Mouse (Mus musculus) stomach, postnatal 0 days (tissue): ENCODE data around the gene Cdc42se1. TPM values are rescaled to one million over a fixed set of nuclear protein-coding genes. Genes with fewer than 3 reads are reported as not detected.

Source experiments
- ATAC-seq: fragments of 200-750 bp; cut with Nextera tagmentation; 2 replicates; pipeline ENCODE4 v1.8.0; 2017; ENCODE audit not compliant: low FRiP score, low TSS enrichment
- DNase-seq: peaks from one replicate; pipeline ENCODE4 v3.0.0-alpha.2; 2016; ENCODE audit warnings: low spot score
- H3K27ac ChIP-seq: fragments of 300-500 bp; sonication (generic); replicated peaks from 2 replicates; pipeline ENCODE4 v1.5.1; 2014; ENCODE audit warnings: mild to moderate bottlenecking, control low read depth
- H3K27me3 ChIP-seq: fragments of 300-500 bp; sonication (generic); 2 replicates; pipeline ENCODE4 v1.6.1; 2014; ENCODE audit warnings: low read length; ENCODE audit not compliant: control insufficient read depth, insufficient read depth
- H3K36me3 ChIP-seq: fragments of 300-500 bp; sonication (generic); 2 replicates; pipeline ENCODE4 v1.6.1; 2014; ENCODE audit warnings: low read length, mixed read lengths; ENCODE audit not compliant: control insufficient read depth, insufficient read depth
- H3K4me1 ChIP-seq: fragments of 300-500 bp; sonication (generic); replicated peaks from 2 replicates; pipeline ENCODE4 v1.6.1; 2014; ENCODE audit warnings: antibody characterized with exemption; ENCODE audit not compliant: control insufficient read depth, insufficient read depth
- H3K4me2 ChIP-seq: fragments of 300-500 bp; sonication (generic); replicated peaks from 2 replicates; pipeline ENCODE4 v1.6.1; 2014; ENCODE audit warnings: low read depth, mild to moderate bottlenecking, control low read depth, moderate library complexity
- H3K4me3 ChIP-seq: fragments of 300-500 bp; sonication (generic); 2 replicates; pipeline ENCODE4 v1.5.1; 2014; ENCODE audit warnings: low read depth, low read length, control low read depth
- H3K9ac ChIP-seq: fragments of 300-500 bp; sonication (generic); 2 replicates; pipeline ENCODE4 v1.6.1; 2014; ENCODE audit warnings: mild to moderate bottlenecking, low read length, control low read depth, mixed read lengths
- H3K9me3 ChIP-seq: fragments of 300-500 bp; sonication (generic); 2 replicates; pipeline ENCODE4 v1.6.1; 2016; ENCODE audit warnings: low read length; ENCODE audit not compliant: control insufficient read depth
- CTCF ChIP-seq: IDR thresholded peaks from 2 replicates; pipeline ENCODE4 v1.5.1; 2016; ENCODE audit warnings: antibody characterized with exemption, low read depth, mild to moderate bottlenecking, moderate library complexity
- EP300 ChIP-seq: optimal IDR thresholded peaks from 2 replicates; pipeline ENCODE3; 2016; ENCODE audit warnings: antibody characterized with exemption
- WGBS: fragments of 180-500 bp; shearing (Covaris S2); extraction: QIAGEN DNeasy Blood & Tissue Kit; methylation state at CpG from one replicate; pipeline ENCODE4 v1.1.7; 2014; 5-methylcytosine and 5-hydroxymethylcytosine counted together
- polyA plus RNA-seq: library from polyadenylated mRNA; unstranded; fragments of >200 nt; fragmentation: Nextera tagmentation; extraction: Ambion mirVana; gene quantifications from 2 replicates; pipeline ENCODE4 v1.2.1, GENCODE M21; 2015

The Cdc42se1 gene
- polyA plus RNA-seq, 1 experiment from 2014 or later: 88.1 TPM

DNA sequence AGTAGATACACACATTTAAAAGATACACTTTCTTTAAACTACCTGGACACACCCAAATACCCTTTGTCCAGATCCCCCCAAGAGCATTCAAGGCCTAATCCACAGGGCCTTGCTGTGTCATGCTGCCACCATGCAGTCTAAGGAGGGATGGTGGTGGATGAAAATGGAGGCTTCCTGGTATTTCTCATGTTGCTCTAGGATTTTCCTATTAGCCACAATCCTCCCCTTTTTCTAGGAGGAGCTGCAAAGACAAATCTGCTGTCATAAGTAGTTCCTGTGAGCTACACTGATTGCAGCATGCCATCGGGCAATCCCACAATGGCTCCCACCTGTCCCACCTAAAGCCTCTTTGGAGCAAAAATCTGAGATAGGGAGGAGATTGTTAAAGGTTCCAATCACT is 1.3 kb upstream of the Cdc42se1 start:
- Histone ChIP-seq H3K4me2 (peak overlapping the region; percentile 83), H3K9ac (no peak overlapping the region), H3K9me3 (no peaks in the 10 kb centered on the region), H3K4me1 (peaks cover 3% of the 10 kb centered on the region), H3K27me3 (no peaks in the 10 kb centered on the region), H3K36me3 (peaks cover 10% of the 10 kb centered on the region), H3K27ac (no peak overlapping the region), H3K4me3 (no peak overlapping the region)
- TF ChIP-seq CTCF (no peak), EP300 (no peak)
- ATAC-seq (no peak), DNase-seq (no peak)
- WGBS: 0% methylated on average over 1 of the region's 1 CpGs

DNA sequence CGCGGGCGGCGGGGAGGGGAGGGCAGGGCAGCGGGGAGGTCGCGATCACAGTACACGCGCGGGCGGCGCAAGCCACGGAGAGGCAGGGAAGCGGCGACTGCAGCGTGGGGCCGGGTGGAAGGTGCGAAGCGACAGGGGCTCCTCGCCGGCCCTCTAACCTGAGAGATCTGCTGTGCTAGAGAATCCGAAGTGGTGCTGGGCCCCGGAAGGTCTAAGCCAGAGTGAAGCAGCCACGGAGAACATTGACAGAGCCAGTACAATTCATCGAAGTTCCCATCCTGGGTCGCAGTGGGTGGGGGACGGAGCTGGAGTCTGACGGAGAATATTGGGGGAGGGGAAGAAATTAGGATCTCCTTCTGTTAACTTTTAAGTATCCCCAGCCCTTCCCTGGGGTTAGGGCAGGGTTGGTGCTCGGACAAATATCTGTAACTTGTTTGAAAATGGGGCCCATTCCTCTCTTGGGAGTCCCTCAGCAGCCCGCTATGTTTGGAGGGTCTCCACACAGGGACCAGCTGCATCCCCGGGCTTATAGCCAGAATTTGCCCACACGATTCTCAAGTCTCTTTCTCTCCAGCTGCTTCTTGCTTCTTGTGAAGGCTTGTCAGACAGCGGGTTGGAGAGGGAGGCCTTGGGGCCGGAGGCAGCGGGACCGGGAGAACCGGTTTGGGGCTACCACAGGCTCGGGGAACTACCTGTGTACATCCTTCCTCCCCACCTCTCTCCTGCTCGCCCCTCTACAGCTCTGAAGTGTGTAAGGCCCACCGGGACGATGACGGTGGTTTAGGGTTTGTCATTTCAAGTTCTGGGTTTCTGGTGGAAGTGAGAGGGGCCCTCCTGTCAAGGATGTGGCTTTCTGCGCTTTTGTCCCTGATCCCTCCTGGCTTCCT is 605 bp downstream of the Cdc42se1 start:
- Histone ChIP-seq H3K27ac (peak overlapping the region; percentile 98), H3K27me3 (no peaks in the 10 kb centered on the region), H3K4me3 (peak overlapping the region; percentile 90), H3K36me3 (peaks cover 10% of the 10 kb centered on the region), H3K9me3 (no peaks in the 10 kb centered on the region), H3K4me1 (peaks cover 3% of the 10 kb centered on the region), H3K4me2 (peak overlapping the region; percentile 83), H3K9ac (peak overlapping the region; percentile 94)
- no peak for TF ChIP-seq CTCF
- TF ChIP-seq EP300: no peak
- under 1% methylated on average over 43 of the region's 43 CpGs for WGBS
- ATAC-seq (peak; percentile 46), DNase-seq (peak; percentile 88)

DNA sequence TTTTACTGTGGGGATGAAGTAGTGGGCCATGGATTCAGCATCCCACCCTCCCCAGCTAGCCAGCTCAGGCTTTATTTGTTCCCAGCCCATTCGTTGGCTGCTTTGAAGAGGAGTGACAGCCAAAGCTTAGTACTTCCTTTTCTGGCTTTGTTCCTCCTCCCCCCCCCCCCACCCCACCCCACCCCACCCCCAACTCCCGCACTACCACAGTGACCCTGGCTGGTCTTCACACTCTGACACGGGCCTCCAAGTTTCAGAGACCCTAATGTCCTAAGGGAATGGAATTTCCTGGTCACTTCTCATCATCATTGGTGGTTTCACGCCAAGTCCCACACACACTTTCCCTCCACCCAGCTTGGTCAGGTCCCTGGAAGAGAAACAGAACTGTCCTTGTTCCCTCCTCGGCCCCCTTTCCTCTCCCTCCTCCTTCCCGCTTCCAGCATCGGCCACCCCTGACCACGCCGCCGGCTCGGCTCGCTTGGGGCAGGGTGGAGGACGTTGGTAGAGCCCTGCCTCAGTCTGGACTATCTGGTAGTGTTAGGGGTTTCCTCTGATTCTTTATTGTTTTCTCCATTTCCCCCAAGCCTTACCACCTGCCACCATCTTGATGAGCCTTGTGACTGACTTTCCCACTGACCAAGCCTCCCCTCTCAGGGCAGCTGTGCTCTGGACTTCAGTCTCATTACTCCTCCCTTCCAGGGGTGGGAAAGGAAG is 1.4 kb downstream of the Cdc42se1 start:
- ATAC-seq (peak; percentile 58), DNase-seq (peak; percentile 57)
- peak overlapping the region; percentile 94 for H3K9ac ChIP-seq
- TF ChIP-seq EP300 (no peak), CTCF (no peak)
- 1% methylated on average over 12 of the region's 13 CpGs for WGBS
- H3K4me3 ChIP-seq: peak overlapping the region; percentile 90
- peaks cover 3% of the 10 kb centered on the region for H3K4me1 ChIP-seq
- no peaks in the 10 kb centered on the region for H3K9me3 ChIP-seq
- peak overlapping the region; percentile 83 for H3K4me2 ChIP-seq
- H3K27ac ChIP-seq: peak overlapping the region; percentile 98
- H3K36me3 ChIP-seq: peaks cover 15% of the 10 kb centered on the region
- H3K27me3 ChIP-seq: no peaks in the 10 kb centered on the region

DNA sequence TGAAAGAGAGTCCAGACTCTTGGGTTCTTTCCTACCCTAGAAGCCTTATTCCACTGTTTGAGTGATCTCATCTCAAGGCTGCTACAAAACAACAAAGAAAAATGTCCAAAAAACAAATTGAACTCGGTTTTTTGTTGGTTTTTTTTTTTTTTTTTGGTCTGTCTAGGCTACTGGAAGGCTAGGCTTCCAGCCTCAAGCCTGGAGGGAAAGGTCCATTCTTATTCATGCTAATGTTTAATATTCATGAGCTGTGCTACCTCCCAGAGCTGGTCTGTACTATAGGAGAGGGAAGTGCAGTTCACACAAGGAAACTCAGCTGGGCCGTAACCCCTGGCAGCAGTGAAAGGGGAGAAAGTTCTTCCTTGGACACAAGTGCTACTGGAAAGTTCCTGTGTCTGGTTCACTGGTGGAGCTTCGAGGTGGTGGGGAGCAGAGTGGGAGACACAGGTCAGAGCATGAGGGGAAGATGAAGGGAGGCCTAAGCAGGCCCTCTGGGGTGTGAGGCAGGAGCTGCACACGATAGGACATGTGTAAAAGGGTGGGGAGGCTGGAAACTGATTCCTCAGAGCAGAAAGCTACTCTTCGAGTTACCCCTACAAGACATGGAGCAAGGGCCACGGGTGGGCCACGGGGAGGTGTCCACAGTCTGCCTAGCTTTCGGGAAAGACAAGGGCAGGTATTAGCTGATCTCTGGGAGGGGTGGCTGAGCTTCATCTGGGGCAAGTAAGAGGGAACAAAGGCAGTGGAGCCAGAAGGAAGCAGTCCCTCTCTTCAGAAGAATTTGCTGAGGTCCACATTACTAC is 2.2 kb downstream of the Cdc42se1 start:
- no peaks in the 10 kb centered on the region for H3K9me3 ChIP-seq
- H3K4me2 ChIP-seq: peak overlapping the region; percentile 83
- ATAC-seq (no peak), DNase-seq (peak; percentile 50)
- TF ChIP-seq CTCF: no peak
- no peak for TF ChIP-seq EP300
- no peaks in the 10 kb centered on the region for H3K27me3 ChIP-seq
- peaks cover 21% of the 10 kb centered on the region for H3K36me3 ChIP-seq
- H3K27ac ChIP-seq: peak overlapping the region; percentile 98
- H3K9ac ChIP-seq: peak overlapping the region; percentile 94
- peaks cover 3% of the 10 kb centered on the region for H3K4me1 ChIP-seq
- H3K4me3 ChIP-seq: peak overlapping the region; percentile 90
- WGBS: 39% methylated on average over 8 of the region's 8 CpGs

GRCm38 (mm10) chr3:95231298-95232221 is 3.0 kb downstream of the Cdc42se1 start, which contains the start of gene Mllt11:
Gene Mllt11, minus strand, starts transcription at chr3:95232171.
- Histone ChIP-seq H3K4me1 (peaks cover 3% of the 10 kb centered on the region), H3K9me3 (no peaks in the 10 kb centered on the region), H3K9ac (peak within 1 kb of the TSS; percentile 55), H3K4me2 (peak within 1 kb of the TSS; percentile 83), H3K27ac (peak within 1 kb of the TSS; percentile 98), H3K4me3 (peak within 1 kb of the TSS; percentile 90), H3K36me3 (peaks cover 28% of the 10 kb centered on the region), H3K27me3 (no peaks in the 10 kb centered on the region)
- TF ChIP-seq CTCF: no peak
- TF ChIP-seq EP300: no peak
- no peak for ATAC-seq
- WGBS: 63% methylated on average over 13 of the region's 13 CpGs
- DNase-seq: no peak
